Mouse (Mus musculus) neural tube, embryonic 14.5 days (tissue): ENCODE measurements around the gene Phf11c. TPM values are rescaled to one million over a fixed set of nuclear protein-coding genes. Genes with fewer than 3 reads are reported as not detected.
"Not testable (repeated sequence)": the region's sequence is repeated elsewhere in the genome, so short reads cannot be mapped to it uniquely, and the experiment has no call there.

Experiments used
- ATAC-seq: fragments of 200-750 bp; cut with Nextera tagmentation; 2 replicates; pipeline ENCODE4 v1.8.0; 2017; ENCODE audit warnings: low read depth, mild to moderate bottlenecking, moderate TSS enrichment, moderate library complexity
- H3K27ac ChIP-seq: fragments of 300-500 bp; sonication (generic); 2 replicates; pipeline ENCODE4 v1.5.1; 2014; ENCODE audit warnings: low read depth, mild to moderate bottlenecking, control low read depth, low read length, moderate library complexity, mixed read lengths
- H3K27me3 ChIP-seq: fragments of 300-500 bp; sonication (generic); 2 replicates; pipeline ENCODE4 v1.6.1; 2014; ENCODE audit warnings: low read length; ENCODE audit not compliant: control insufficient read depth, insufficient read depth
- H3K36me3 ChIP-seq: fragments of 300-500 bp; sonication (generic); 2 replicates; pipeline ENCODE4 v1.6.1; 2014; ENCODE audit warnings: low read length, mixed read lengths; ENCODE audit not compliant: control insufficient read depth, insufficient read depth
- H3K4me1 ChIP-seq: fragments of 300-500 bp; sonication (generic); 2 replicates; pipeline ENCODE4 v1.6.1; 2014; ENCODE audit warnings: low read length; ENCODE audit not compliant: control insufficient read depth, insufficient read depth
- H3K4me2 ChIP-seq: fragments of 300-500 bp; sonication (generic); 2 replicates; pipeline ENCODE4 v1.6.1; 2014; ENCODE audit warnings: mild to moderate bottlenecking, low read depth, low read length, control low read depth
- H3K4me3 ChIP-seq: fragments of 300-500 bp; sonication (generic); 2 replicates; pipeline ENCODE4 v1.5.1; 2014; ENCODE audit warnings: low read depth, low read length, control low read depth, mixed read lengths
- H3K9ac ChIP-seq: fragments of 300-500 bp; sonication (generic); replicated peaks from 2 replicates; pipeline ENCODE4 v1.6.1; 2014; ENCODE audit warnings: low read depth, mild to moderate bottlenecking, control low read depth, low read length, mixed read lengths
- H3K9me3 ChIP-seq: fragments of 300-500 bp; sonication (generic); 2 replicates; pipeline ENCODE4 v1.6.1; 2016; ENCODE audit warnings: low read length; ENCODE audit not compliant: control insufficient read depth
- WGBS: fragments of 180-500 bp; shearing (Covaris S2); extraction: QIAGEN DNeasy Blood & Tissue Kit; methylation state at CpG from one replicate; pipeline ENCODE4 v1.1.7; 2014; 5-methylcytosine and 5-hydroxymethylcytosine counted together
- polyA plus RNA-seq: library from polyadenylated mRNA; unstranded; fragments of >200 nt; fragmentation: Nextera tagmentation; extraction: Ambion mirVana; gene quantifications from 2 replicates; pipeline ENCODE4 v1.2.1, GENCODE M21; 2014

Phf11c gene
- polyA plus RNA-seq, 1 experiment from 2014 or later = 0.31 TPM

- no peak overlapping the region for H3K9ac ChIP-seq
- ATAC-seq = no peak
- H3K27ac ChIP-seq = no peak overlapping the region
- H3K4me2 ChIP-seq = no peak overlapping the region
- no peaks in the 10 kb centered on the region for H3K27me3 ChIP-seq
- WGBS = 95% methylated on average over 11 of the region's 11 CpGs
- H3K4me3 ChIP-seq = no peak overlapping the region
- no peaks in the 10 kb centered on the region for H3K4me1 ChIP-seq
- no peaks in the 10 kb centered on the region for H3K36me3 ChIP-seq
- no peaks in the 10 kb centered on the region for H3K9me3 ChIP-seq
Measured at GRCm38 (mm10) chr14:59422912-59423663, 27.9 kb upstream of the Phf11c start.

GRCm38 (mm10) chr14:59418171-59418570 lies 23.0 kb upstream of the Phf11c start:
- ATAC-seq = no peak
- H3K27me3 ChIP-seq = no peaks in the 10 kb centered on the region
- 93% methylated on average over 4 of the region's 4 CpGs for WGBS
- H3K36me3 ChIP-seq = no peaks in the 10 kb centered on the region
- H3K4me3 ChIP-seq = no peak overlapping the region
- no peaks in the 10 kb centered on the region for H3K4me1 ChIP-seq
- no peaks in the 10 kb centered on the region for H3K9me3 ChIP-seq
- no peak overlapping the region for H3K9ac ChIP-seq
- no peak overlapping the region for H3K27ac ChIP-seq
- no peak overlapping the region for H3K4me2 ChIP-seq

- not testable (repeated sequence) for H3K9me3 ChIP-seq, H3K4me1 ChIP-seq, H3K9ac ChIP-seq, H3K4me2 ChIP-seq, H3K4me3 ChIP-seq, ATAC-seq, H3K36me3 ChIP-seq, H3K27me3 ChIP-seq, H3K27ac ChIP-seq
- WGBS = 97% methylated on average over 2 of the region's 2 CpGs
Measured at GRCm38 (mm10) chr14:59414979-59415378, 19.8 kb upstream of the Phf11c start.

- H3K27me3 ChIP-seq = no peaks in the 10 kb centered on the region
- no peak overlapping the region for H3K9ac ChIP-seq
- H3K9me3 ChIP-seq = no peaks in the 10 kb centered on the region
- no peak overlapping the region for H3K27ac ChIP-seq
- H3K4me1 ChIP-seq = no peaks in the 10 kb centered on the region
- no peaks in the 10 kb centered on the region for H3K36me3 ChIP-seq
- WGBS = 88% methylated on average over 2 of the region's 2 CpGs
- no peak for ATAC-seq
- no peak overlapping the region for H3K4me2 ChIP-seq
- H3K4me3 ChIP-seq = no peak overlapping the region
Measured at GRCm38 (mm10) chr14:59396999-59397398, 1.8 kb upstream of the Phf11c start.

- ATAC-seq, H3K27me3 ChIP-seq, H3K4me2 ChIP-seq, H3K36me3 ChIP-seq, H3K9me3 ChIP-seq, H3K27ac ChIP-seq, H3K4me1 ChIP-seq, H3K9ac ChIP-seq, H3K4me3 ChIP-seq: not testable (repeated sequence)
- 72% methylated on average over 4 of the region's 4 CpGs for WGBS
Measured at GRCm38 (mm10) chr14:59390181-59390580, 5.0 kb downstream of the Phf11c start.

- H3K9me3 ChIP-seq = no peaks in the 10 kb centered on the region
- ATAC-seq = no peak
- no peak overlapping the region for H3K4me3 ChIP-seq
- H3K27ac ChIP-seq = no peak overlapping the region
- H3K4me1 ChIP-seq = no peaks in the 10 kb centered on the region
- no peaks in the 10 kb centered on the region for H3K27me3 ChIP-seq
- H3K9ac ChIP-seq = no peak overlapping the region
- H3K4me2 ChIP-seq = no peak overlapping the region
- H3K36me3 ChIP-seq = no peaks in the 10 kb centered on the region
- WGBS = 74% methylated on average over 1 of the region's 1 CpGs
Measured at GRCm38 (mm10) chr14:59389532-59389931, 5.6 kb downstream of the Phf11c start.

- no peak for ATAC-seq
Measured at GRCm38 (mm10) chr14:59370348-59371068, 24.7 kb downstream of the Phf11c start.

GRCm38 (mm10) chr14:59366386-59367105 lies 28.6 kb downstream of the Phf11c start:
- Histone ChIP-seq H3K36me3 (no peaks in the 10 kb centered on the region), H3K4me3 (no peak overlapping the region), H3K27me3 (no peaks in the 10 kb centered on the region), H3K4me2 (no peak overlapping the region), H3K9ac (no peak overlapping the region), H3K4me1 (no peaks in the 10 kb centered on the region), H3K9me3 (no peaks in the 10 kb centered on the region), H3K27ac (no peak overlapping the region)
- WGBS = 90% methylated on average over 8 of the region's 8 CpGs
- no peak for ATAC-seq

More at GRCm38 (mm10) chr14:59370348-59371068, 24.7 kb downstream of the Phf11c start:
- Histone ChIP-seq H3K36me3 (no peaks in the 10 kb centered on the region), H3K9ac (no peak overlapping the region), H3K27ac (no peak overlapping the region), H3K27me3 (no peaks in the 10 kb centered on the region), H3K4me2 (no peak overlapping the region), H3K4me1 (no peaks in the 10 kb centered on the region), H3K4me3 (no peak overlapping the region), H3K9me3 (no peaks in the 10 kb centered on the region)
- 91% methylated on average over 25 of the region's 25 CpGs for WGBS

GRCm38 (mm10) chr14:59365244-59365644 lies 29.9 kb downstream of the Phf11c start, which contains the start of gene Phf11d:
TSS of gene Phf11d (minus strand) at chr14:59365470.
- Histone ChIP-seq H3K4me2 (no peak within 1 kb of the TSS), H3K4me3 (no peak within 1 kb of the TSS), H3K27me3 (no peaks in the 10 kb centered on the region), H3K36me3 (no peaks in the 10 kb centered on the region), H3K4me1 (no peaks in the 10 kb centered on the region), H3K9ac (no peak within 1 kb of the TSS), H3K27ac (no peak within 1 kb of the TSS), H3K9me3 (no peaks in the 10 kb centered on the region)
- no peak for ATAC-seq
- 89% methylated on average over 6 of the region's 6 CpGs for WGBS
